Mouse (Mus musculus): ENCODE results near the gene Paqr9.

Gene Paqr9

GRCm38 (mm10) chr9:95546679-95547078 lies 12.8 kb upstream of the Paqr9 start:
- DNase-seq = no peak

GRCm38 (mm10) chr9:95549626-95550411 lies 9.6 kb upstream of the Paqr9 start:
- DNase-seq = no peak

- no peak for DNase-seq
These were observed 8.3 kb upstream of the Paqr9 start for GRCm38 (mm10) chr9:95550856-95551774.

GRCm38 (mm10) chr9:95552175-95552705 lies 7.2 kb upstream of the Paqr9 start:
- DNase-seq = no peak

- DNase-seq = no peak
These were observed 4.9 kb upstream of the Paqr9 start for GRCm38 (mm10) chr9:95554231-95555221.

GRCm38 (mm10) chr9:95555233-95555740 lies 4.2 kb upstream of the Paqr9 start:
- DNase-seq = no peak

- DNase-seq = no peak
These were observed 3.4 kb upstream of the Paqr9 start for GRCm38 (mm10) chr9:95556067-95556512.

- DNase-seq = no peak
These were observed 1.7 kb upstream of the Paqr9 start for GRCm38 (mm10) chr9:95557722-95558121.

GRCm38 (mm10) chr9:95558726-95559058 lies 765 bp upstream of the Paqr9 start:
- no peak for DNase-seq

GRCm38 (mm10) chr9:95559936-95560735 lies 679 bp downstream of the Paqr9 start:
- peak; percentile 1 for DNase-seq

- DNase-seq = no peak
These were observed 4.6 kb downstream of the Paqr9 start for GRCm38 (mm10) chr9:95564047-95564446.

- DNase-seq = no peak
These were observed 6.9 kb downstream of the Paqr9 start for GRCm38 (mm10) chr9:95566394-95566793.

GRCm38 (mm10) chr9:95566931-95567330 lies 7.5 kb downstream of the Paqr9 start:
- DNase-seq = no peak

GRCm38 (mm10) chr9:95569249-95569648 lies 9.8 kb downstream of the Paqr9 start:
- no peak for DNase-seq

GRCm38 (mm10) chr9:95569966-95570365 lies 10.5 kb downstream of the Paqr9 start:
- DNase-seq = no peak

GRCm38 (mm10) chr9:95570604-95571003 lies 11.1 kb downstream of the Paqr9 start:
- no peak for DNase-seq

GRCm38 (mm10) chr9:95571494-95571893 lies 12.0 kb downstream of the Paqr9 start:
- no peak for DNase-seq

GRCm38 (mm10) chr9:95572558-95572957 lies 13.1 kb downstream of the Paqr9 start:
- no peak for DNase-seq

GRCm38 (mm10) chr9:95574116-95574515 lies 14.7 kb downstream of the Paqr9 start:
- no peak for DNase-seq

GRCm38 (mm10) chr9:95577502-95577901 lies 18.0 kb downstream of the Paqr9 start:
- no peak for DNase-seq

GRCm38 (mm10) chr9:95578366-95578895 lies 19.0 kb downstream of the Paqr9 start:
- no peak for DNase-seq
